Mouse (Mus musculus): ENCODE data around the gene Xirp1.

DNA sequence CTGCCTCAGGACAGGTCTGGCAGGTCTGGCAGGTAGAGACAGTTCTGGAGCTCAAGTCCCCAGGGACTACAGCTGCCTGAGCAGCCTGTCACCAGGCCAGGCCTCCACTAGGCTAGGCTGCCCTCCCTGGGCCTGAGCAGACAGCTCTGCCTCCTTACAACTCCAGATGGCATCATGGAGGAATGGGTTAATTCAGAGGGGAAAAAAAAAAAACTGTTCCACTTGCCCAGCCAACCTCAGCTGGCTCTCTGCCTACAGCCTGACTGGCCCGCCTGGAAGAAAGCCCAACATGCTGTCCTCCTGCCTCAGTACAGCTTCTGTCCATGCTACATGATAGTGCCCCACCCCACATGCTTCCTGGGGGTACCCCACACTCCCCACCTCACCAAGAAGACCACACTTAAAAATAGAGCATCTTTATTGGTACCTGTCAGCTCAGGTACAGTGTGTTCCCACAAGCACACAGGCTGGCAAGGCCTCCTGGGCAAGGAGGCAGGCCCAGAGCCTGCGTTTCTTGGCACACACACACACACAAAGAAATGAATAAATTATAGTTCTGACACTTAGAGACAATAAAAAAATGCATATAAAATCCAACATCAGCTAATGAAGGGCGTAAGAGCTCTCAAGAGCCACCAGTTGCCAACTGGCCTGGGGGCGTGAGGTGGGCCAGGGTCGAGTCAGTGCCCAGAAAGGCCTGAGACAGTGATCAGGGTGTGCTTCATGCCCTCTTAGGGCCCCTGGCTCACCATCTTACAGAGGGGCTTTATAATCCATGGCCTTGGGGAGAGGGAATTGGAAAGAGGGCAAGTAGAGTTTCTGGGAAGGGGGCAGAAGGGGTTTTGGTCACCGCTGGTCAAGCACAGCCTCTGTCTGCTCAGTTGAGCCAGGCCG, 52.4 kb downstream of the Xirp1 start:
- TF ChIP-seq CTCF (IDR thresholded peaks at IDR 0.05; ENCODE audit: extremely low read depth, insufficient read length, insufficient replicate concordance, low read depth, low read length): no peak
- no peak for TF ChIP-seq POLR2A (IDR thresholded peaks at IDR 0.05; ENCODE audit: low read depth, low read length)
